Mouse (Mus musculus): ENCODE data around the gene Ccl17.
A peak's percentile ranks its signal among the peaks of the same experiment; 100 is the strongest.

Ccl17 gene

DNA sequence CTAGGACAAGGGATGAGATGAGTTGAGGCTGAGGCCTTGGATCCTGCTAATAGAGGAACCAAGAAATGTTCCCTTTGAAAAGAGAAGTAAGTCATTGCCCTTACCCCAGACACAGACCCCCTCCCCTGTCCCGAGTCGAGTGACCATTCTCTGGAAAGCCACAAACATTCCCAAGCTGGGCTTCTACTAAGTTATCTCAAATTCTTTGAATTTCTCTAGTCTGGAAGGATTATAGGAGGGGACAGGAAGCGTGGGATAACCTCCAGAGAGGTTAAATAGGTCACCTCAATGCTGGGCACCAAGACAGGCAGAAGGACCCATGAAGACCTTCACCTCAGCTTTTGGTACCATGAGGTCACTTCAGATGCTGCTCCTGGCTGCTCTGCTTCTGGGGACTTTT lies at the start of gene Ccl17:
Gene Ccl17 (plus strand): TSS at position 301 of the 400 bp plus-strand sequence.
- no peak for DNase-seq

DNA sequence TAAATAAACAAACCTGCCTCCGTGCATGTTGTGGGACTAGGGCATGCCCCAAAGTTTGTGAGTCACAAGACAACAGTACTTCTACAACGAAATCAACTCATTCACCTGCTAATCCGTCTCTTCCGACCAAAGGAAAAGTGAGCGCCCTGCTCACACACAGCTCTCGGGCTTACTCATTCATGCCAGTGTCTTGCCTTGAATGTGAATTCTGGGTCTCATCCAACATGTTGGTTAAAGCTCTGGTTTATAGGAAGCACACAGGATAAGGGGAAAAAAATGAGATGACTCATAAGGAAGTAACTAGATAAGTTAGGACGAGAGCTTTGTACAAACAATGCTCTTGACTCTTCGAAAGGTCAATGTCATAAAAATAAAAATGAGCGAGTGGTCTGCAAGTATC lies 43.2 kb upstream of the Ccl17 start:
- no peak for DNase-seq

DNA sequence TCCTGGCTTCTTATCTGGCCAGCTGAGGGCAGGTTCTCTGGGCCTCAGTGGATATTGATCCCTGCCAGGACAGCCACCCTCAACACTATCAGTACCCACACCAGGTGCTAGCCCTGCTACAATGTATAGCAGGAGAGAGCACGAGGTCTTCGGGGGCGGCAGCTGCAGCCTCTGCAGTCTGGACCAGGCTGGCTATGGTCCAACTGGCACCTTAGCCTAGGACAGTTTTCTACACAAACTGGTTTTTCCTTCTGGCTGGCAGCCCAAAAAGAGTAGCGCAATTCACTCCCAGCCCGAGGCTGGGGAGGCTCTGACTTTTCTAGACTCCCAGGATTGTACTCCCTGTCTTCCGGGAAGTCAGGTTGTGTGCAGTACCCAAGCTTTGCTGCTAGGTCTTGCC lies 39.3 kb upstream of the Ccl17 start:
- DNase-seq: peak; percentile 33

DNA sequence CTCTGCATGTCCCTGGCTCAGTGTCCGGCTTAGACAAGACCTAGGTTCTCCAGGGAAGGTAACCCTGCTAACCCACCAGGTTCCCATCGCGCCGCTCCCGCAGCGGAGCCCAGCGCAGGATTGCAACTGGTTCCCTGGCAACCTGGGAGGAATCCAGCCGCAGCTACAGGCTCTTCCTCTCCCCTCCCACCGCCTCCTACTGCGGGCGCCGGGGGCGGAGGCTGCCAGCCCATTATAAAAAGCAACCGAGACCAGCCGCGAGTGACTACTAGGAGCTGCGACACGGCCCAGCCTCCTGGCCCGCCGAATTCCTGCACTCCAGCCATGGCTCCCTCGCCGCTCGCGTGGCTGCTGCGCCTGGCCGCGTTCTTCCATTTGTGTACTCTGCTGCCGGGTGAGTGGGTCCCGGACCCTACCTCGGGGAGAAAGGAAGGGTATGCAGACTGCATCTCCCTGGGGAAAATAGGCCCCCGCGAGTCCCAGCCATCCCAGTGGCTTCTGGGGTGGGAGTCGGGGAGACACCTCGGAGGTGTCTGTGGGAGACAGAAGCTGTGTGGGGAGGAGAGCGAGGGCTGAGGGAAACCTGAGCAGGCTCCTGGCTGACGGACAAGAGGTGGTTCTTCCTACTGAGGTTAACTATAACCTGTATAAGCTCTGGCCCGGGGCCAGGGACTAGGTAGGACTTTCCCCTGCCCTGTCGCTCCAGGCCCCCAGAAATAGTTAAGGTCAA lies 38.1 kb upstream of the Ccl17 start, which contains the start of gene Cx3cl1:
Gene Cx3cl1 (plus strand): TSS at position 69 of the 730 bp plus-strand sequence.
- DNase-seq: peak; percentile 76

DNA sequence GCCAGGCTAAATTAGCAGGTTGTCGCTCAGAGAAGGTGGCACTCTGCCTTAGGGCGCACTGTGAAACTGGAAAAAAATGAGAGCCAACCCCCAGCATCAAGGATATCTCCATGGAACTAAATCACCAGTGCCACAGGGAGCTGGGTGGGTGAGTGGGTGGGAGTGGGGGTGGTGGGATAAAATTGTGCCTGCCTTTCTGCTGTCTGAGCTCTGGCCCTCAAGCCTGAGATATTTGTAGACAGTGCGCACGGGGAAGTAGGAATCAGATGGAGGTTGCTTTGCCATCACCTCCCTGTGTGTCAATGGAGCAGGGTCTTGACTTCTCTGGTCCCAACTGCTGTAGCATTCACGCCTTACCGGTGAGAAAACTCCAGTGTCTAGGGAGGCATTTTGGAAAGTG lies 37.2 kb upstream of the Ccl17 start:
- DNase-seq: no peak

DNA sequence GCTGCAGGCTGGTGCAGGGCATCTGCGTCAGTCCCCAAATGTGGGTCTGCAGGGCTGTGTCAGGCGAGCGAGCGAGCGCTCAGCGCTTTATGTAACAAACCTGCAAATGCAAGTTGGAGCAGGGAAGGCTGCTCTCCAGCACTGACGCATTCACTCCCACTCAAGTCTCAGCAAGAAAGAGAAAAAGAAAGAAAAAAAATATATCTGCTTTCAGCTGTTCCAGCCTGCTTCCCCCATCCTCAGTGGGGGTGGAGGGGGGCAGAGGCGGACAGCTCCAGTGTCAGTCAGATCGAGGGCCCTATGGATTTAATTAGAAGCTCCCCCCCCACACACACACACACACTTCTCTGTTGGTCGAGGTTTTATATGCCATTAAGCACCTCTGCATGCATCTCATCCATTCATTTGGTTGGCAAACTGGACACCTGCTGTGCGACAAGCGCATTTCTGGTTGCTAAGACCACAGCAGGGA lies 36.5 kb upstream of the Ccl17 start:
- DNase-seq: peak; percentile 24

DNA sequence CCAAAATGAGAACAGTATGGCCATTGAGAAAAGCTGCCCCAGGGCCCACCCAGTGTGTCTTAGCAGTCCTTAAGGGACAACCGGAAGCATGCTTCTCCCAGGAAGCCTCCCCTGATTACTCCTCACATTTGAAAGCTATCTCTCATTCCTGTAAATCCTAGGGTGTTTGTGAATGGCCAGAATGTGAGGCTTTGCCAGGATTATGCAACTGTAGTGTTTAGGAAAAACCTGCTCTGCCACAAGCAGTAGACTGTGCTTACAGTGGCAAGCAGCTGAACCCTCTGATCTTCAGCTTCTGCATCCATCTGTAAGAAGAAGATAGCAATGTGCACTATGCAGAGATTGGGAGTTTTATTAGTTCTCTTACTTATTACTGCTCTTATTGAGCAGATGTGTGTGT lies 35.7 kb upstream of the Ccl17 start:
- no peak for DNase-seq

DNA sequence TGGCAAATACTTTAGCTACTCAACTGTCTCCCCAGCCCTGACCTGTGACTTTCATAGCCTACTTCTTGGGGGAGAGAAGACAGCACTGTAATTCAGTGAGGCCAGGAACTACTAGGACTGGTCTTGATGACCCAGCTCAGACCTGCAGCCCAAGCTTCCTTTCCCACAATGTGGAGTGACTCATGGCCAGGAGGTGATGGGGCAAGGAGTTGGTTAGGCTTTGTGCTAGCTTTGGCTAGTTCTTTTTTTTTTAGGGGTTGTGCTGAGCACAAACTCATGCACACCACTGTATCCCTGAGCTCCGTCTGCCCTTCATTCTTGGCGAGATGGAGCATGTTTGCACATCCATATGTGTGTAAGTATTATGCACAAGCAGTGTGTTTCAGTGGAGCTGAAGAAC lies 33.9 kb upstream of the Ccl17 start:
- DNase-seq: no peak

DNA sequence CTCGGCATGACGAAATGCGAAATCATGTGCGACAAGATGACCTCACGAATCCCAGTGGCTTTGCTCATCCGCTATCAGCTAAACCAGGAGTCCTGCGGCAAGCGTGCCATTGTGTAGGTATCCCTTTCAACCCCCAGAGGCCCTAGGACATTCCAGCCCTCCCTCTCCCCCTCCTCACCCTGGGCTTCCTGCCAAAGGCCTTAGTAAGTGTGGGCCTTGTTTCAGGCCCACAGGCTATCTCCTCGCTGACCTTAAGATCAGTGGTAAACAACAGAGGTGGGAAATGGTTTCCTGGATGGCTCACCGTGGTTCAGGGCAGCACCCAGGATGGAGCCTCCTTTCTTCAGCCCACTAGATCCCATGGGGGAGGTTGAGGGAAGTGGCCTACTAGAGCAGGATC lies 32.2 kb upstream of the Ccl17 start:
- DNase-seq: no peak

DNA sequence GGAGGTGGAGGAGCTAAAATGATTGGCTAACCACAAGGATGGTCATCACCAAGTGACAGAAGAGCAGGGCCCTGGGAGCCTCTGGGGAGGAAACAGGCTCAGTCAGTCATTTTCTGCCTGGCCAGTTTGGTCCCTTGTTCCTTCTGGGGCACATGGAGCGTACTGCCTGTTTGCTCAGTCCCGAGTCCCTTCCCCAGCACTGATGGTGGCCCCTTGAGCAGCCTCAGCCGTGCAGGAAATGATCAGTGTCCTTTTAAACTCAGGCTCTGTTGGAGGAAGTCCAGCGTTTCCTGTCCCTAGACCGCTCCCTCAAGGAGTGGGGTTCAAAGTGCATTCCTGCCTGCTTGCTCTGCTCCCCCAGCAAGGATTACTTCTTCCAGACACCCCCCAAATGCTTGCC lies 31.8 kb upstream of the Ccl17 start:
- no peak for DNase-seq

DNA sequence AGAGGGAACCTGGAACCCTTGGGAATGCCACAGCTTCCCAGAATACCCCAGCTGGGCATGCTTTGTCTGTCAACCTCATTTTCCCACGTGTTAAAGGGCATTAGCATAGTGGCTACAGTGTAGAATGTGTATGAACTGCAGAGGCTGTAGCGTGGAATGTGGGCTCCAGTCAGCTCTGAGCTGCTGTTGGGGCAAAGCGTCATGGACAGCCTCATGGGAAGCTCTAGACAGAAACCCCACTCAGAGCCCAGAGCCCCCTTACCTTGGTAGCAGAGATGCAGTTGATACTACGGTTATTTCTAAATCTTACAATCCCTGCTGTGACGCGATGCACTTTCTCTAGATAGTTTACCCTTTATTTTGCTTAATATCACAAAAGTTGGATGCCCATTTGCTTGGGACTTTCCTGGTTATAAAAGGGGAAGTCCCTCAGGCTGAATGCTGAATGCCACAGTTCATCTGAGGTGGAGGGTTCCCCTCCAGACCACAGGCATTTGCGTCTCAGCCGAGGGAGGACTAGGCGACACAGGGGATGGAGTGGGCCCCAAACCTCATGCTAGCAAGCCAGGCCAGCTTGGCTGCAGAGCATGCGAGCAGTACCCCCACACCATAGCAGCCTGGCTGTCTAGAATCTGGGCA lies 31.2 kb upstream of the Ccl17 start:
- no peak for DNase-seq

DNA sequence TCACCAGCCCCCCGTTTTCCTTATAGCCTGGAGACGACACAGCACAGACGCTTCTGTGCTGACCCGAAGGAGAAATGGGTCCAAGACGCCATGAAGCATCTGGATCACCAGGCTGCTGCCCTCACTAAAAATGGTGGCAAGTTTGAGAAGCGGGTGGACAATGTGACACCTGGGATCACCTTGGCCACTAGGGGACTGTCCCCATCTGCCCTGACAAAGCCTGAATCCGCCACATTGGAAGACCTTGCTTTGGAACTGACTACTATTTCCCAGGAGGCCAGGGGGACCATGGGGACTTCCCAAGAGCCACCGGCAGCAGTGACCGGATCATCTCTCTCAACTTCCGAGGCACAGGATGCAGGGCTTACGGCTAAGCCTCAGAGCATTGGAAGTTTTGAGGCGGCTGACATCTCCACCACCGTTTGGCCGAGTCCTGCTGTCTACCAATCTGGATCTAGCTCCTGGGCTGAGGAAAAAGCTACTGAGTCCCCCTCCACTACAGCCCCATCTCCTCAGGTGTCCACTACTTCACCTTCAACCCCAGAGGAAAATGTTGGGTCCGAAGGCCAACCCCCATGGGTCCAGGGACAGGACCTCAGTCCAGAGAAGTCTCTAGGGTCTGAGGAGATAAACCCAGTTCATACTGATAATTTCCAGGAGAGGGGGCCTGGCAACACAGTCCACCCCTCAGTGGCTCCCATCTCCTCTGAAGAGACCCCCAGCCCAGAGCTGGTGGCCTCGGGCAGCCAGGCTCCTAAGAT lies 30.5 kb upstream of the Ccl17 start:
- DNase-seq: no peak

DNA sequence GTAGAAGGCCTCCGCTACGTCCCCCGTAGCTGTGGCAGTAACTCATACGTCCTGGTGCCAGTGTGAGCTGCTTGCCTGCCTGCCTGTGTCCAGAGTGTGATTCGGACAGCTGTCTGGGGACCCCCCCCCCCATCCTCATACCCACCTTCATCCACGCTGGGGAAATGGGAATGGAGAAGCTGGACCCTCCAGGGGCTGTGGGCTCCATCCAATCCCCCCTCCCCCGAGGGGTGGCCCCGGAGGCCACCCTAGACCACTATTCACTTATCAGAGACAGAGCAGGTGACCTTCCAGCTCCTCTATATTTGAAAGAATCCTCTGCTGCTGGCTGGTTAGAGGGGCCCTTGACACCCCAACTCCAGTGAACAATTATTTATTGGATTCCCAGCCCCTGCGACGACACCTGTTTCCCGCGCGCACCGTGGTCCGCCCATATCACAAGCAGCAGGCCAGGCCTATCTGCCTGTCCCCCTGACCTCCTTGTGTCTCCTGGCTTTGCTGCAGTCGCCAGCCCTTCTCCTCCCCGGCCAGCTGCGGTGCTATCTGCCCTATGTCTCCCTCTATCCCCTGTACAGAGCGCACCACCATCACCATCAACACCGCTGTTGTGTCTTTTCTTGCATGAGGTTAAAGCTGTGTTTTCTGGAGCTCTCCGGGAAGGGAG lies 29.6 kb upstream of the Ccl17 start:
- no peak for DNase-seq

DNA sequence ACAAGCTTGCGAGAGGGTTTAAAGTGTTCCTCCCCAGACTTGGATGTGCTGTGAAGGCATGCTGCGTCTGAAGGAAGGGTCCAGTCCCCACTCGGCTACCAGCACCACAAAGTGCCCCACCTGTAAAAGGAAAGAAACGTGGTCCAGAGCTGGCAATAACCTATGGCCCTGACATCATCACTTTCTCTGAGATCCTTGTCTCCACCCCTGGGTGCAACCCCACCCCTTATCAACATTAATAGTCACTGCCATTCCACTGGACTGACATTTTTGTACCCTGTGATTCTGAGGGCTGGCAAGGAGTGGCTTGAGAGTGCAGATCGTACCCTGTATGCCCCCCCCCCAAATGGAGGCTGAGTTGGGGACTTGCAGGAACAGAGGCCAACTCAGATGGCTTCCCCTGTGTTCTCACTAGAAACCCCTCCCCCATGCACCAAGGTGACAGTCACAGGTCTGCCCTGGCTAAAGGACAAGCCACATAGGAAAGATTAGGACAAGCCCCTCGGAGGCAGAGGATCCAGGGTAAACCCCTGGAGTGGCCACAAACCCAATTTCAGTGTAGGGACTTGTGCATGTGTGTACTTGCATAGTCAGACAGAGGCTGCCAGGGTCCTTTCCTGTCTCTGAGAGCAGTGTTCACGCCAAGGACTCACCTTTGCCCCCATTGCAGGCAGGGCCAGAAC lies 29.0 kb upstream of the Ccl17 start:
- no peak for DNase-seq

DNA sequence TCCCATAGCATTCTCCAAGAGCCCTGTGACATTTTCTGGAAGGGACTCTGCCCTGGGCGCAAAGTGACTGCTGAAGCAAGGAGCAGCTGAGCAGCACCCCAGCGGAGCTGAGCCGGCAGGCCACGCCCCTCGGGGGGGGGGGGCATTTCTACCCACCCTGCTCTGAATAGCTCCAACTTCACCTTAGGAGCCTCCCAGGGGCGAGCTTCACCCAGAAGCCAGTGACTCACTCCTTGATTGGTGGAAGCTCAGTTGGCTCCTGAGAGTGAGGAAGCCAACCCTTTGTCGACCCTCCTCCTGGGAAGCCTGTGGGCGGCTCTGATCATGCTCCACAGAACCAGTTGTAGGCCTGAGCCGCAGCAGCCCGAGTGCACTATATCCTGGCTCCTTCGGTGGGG lies 28.4 kb upstream of the Ccl17 start:
- DNase-seq: no peak

DNA sequence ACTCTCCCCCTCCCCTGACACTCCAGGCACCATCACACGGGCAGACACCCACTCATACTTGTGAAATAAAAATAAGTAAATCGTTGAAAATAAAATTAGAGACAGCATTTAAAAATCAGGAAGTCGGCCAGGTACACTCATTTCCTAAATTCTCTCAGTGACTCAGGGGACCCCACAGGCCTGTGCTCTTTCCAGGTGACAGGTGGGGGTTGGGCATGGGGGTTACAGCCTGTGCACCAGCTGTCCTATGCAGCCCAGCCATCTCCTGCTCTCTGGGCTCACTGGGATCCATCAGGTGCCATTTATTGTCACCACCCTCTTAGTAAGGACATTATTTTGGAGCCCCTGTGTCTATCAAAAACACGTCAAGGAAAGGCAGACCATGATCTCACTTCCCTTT lies 26.4 kb upstream of the Ccl17 start:
- DNase-seq: no peak

DNA sequence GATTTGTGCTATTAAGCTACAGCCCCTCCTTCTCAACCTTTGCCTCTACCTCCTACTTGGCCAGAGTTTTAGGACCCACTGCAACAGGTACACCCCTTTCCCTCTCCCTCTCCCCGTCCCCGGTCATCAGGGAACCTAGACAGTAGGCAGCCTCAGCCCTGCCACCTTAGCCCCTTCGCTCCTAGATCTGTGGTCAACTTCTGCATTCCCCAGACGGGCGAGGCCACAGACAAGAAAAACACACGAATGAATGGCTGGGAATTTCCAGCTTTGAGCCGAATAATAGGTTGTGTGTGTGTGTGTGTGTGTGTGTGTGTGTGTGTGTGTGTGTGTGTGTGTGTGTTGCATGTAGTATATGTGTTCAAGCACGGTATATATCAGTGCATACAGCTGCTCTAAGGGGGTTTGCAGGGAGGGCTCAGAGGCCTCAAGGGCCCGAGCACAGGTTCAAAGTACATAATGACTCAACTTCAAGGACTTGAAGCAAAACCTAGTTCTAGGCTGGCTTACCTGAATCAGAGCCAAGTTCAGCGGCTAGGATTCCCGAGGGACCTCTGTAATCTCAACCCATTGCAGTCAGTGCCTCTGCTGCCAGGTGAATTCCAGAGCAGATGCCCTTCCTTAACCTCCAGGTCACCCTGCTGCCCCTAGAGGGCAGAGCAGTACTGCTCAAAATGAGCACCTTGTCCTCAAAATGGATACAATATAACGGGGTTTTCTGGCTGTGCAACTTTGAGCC lies 24.8 kb upstream of the Ccl17 start:
- no peak for DNase-seq

DNA sequence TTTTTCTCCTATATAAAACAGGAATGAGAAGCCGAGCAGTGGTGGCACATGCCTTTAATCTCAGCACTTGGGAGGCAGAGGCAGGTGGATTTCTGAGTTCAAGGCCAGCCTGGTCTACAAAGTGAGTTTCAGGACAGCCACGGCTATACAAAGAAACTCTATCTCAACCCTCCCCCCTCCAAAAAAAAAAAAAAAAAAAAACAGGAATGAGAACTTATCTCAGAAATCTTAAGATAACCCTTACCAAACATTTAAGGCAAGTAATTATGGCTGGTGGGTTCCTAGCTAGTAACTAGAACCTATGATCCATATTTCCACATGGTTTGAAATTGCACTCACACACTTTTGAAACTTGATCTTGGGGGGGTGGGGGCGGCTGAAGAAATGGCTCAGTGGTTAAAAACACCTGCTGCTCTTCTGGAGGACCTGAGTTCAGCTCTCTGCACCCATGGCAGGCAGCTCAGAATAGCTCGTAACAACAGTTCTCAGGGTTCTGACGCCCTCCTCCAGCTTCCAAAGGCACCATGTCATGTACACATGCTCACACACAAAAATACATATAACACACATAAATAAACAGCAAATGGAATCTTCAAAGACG lies 24.2 kb upstream of the Ccl17 start:
- no peak for DNase-seq

DNA sequence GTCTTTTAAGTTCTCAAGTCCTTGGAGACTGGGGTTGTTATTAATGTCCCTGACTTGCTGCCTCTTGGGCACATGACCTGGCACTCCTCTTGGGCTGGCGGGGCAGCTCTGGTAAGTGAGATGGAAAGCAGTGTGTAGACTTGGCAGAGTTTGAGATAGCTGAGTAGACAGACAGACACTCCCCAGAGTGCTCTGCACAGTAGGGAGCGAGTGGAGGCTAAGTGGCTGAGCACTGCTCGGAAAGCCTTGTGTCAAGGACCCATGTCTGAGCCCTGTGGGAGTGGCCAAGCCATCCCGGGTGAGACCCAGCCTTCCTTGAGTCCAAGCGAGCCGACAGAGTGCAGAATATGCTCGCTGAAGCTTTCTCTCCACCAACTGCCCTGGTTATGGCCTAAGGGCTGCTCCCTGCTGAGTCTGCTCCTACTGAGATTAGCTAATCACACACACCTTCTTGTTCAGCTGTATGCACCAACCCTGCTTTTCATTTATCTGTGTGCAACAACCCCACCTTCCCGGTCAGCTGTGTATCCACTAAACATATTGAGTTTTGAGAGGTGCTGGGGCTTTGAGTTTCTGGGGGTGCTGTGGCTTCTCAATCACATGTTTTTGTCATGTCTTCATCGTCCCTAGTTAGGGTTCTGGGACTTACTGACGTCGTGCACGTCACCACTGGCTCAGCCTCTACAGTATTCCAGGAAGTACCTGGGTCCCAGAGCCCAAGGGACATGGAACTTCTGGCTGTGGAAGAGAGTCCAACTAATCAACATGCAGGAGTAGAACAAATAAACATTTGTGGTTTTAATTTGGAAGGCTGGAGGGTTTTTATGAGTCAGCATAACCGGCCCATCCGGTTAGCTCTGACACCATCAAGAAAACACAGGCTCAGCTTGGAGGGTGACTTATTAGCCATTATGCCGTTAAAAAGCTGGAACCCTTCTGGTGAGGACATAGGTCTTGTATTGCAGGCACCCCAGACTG lies 22.4 kb upstream of the Ccl17 start:
- DNase-seq: no peak

DNA sequence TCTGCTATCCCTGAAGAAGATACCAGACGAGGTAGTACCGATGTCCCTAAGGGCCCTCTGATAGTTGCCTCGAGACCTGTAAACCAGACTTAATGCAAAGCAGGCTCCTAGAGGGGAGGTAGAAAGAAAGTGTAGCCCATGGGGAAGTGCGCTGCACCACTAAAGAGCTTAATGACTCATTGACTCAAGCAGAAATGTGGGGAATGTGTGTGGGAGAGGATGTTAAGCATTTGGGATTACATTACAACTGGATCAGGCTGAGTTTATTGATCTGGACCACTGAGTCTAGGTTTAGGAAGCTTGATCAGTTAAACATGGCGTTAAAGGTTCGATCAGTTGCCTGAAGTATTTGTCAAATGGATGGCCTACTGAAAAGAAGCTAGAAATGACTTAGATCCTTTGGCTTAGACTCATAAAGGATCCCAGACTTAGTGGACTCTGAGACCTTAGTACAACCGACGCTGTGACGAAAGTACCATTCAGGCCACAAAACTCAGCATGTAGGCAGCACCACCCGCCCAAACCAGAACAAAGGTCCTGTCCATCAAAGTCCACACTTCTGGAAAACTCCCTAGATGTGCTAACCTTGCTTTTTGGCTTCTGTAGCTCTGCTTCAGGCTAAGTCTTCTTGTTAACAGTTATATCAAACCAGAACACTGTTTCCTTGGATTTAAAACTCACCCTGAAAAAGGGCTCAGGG lies 20.8 kb upstream of the Ccl17 start:
- no peak for DNase-seq
